Mouse (Mus musculus): Measurements from ENCODE around the gene Cdkn2c. TPM values are rescaled to one million over a fixed set of nuclear protein-coding genes. Genes with fewer than 3 reads are reported as not detected.

Gene Cdkn2c
- polyA plus RNA-seq, 1 experiment from 2014 or later = 5.5 TPM

DNA sequence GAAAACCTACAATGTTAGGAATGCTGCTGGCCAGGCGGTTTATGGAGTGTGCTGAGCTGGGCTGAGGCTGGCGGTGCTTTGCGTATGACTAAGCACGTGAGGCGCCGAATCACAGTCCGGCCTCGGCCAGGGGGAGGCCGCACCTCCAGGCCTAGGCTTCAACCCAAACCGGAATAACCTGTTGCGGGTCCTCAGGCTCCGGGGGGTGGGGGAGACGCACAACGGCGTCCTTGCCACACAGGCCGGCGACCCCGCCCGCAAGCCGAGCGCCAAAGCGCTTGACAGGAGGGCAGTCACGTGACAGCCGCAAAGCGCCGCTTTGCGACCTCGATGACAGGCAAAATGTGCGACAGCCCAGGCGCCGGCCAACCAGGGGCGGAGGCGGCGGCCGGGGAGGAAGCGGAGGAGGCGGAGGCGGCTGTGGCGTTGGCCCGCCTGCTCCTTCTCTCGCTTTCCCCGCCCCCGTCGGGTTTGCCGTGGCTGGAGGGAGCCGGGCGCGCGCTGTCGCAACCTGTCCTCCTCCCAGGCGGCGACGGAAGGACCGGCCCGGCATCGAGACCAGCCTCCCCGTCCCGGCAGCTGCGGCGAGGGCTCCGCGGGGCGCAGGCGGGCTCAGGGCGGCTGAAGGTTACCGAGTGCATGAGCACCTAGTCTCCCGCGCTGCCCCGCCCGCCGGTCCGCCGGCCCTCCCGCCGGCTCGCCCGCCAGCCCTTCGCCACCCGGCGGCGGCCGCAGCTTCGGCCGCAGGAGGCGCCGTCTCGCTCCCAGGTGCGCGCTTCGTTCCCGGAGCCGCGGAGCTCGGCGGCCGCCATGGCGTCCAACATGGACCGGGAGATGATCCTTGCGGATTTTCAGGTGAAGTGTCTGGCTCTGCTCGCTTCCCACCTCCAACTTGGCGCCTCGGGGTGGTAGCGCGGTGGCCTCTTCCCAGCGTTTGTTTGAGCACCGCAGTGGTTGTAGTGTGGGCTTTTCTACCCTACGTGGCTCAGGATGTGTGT lies 9.5 kb upstream of the Cdkn2c start, which contains the start of gene Faf1:
Gene Faf1 (plus strand): TSS at position 371 of the 998 bp plus-strand sequence.
- Histone ChIP-seq H3K9me3 (replicated peaks; ENCODE audit: control insufficient read depth, low read length) (no peaks in the 10 kb centered on the region), H3K4me3 (ENCODE audit: low read depth, low read length) (peak within 1 kb of the TSS; percentile 85), H3K27me3 (ENCODE audit: control insufficient read depth, insufficient read depth, low read length) (no peaks in the 10 kb centered on the region), H3K4me1 (ENCODE audit: control insufficient read depth, insufficient read depth, low read length) (no peaks in the 10 kb centered on the region), H3K27ac (replicated peaks; ENCODE audit: low read depth, low read length) (peak within 1 kb of the TSS; percentile 88), H3K9ac (replicated peaks; ENCODE audit: low read length) (peak within 1 kb of the TSS; percentile 81), H3K4me2 (ENCODE audit: low read depth, low read length) (peak within 1 kb of the TSS; percentile 57), H3K36me3 (replicated peaks; ENCODE audit: control insufficient read depth, insufficient read depth, low read depth, low read length) (no peaks in the 10 kb centered on the region)
- ATAC-seq (replicated peaks; ENCODE audit: insufficient number of reproducible peaks, low FRiP score, low TSS enrichment, low read depth) (peak; percentile 95), DNase-seq (ENCODE audit: low spot score) (peak; percentile 98)
- WGBS = under 1% methylated on average over 101 of the region's 107 CpGs

DNA sequence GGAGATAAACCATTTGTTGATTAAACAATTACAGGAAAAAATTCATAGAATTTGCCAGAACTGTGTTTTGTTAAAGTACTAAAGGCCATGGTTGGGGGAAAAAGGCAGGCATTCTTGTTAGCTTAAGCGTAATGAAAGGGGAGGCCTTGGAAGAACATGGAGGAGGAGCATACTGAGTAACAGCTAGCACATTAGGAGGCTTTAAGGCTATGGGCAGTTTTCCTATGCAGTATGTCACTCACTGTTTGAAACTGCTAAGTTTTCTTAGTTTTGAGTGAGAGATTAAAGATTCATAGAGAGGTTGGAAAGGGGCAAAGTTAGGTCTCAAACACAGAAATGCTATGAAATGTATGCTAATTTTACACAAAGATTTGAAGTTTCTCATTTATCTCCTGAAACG lies 7.1 kb upstream of the Cdkn2c start:
- DNase-seq (ENCODE audit: low spot score) (no peak), ATAC-seq (replicated peaks; ENCODE audit: insufficient number of reproducible peaks, low FRiP score, low TSS enrichment, low read depth) (no peak)
- no peaks in the 10 kb centered on the region for H3K9me3 ChIP-seq (replicated peaks; ENCODE audit: control insufficient read depth, low read length)
- no peaks in the 10 kb centered on the region for H3K4me1 ChIP-seq (ENCODE audit: control insufficient read depth, insufficient read depth, low read length)
- WGBS = 81% methylated on average over 2 of the region's 2 CpGs
- no peak overlapping the region for H3K4me2 ChIP-seq (ENCODE audit: low read depth, low read length)
- no peaks in the 10 kb centered on the region for H3K36me3 ChIP-seq (replicated peaks; ENCODE audit: control insufficient read depth, insufficient read depth, low read depth, low read length)
- no peak overlapping the region for H3K27ac ChIP-seq (replicated peaks; ENCODE audit: low read depth, low read length)
- no peak overlapping the region for H3K4me3 ChIP-seq (ENCODE audit: low read depth, low read length)
- no peak overlapping the region for H3K9ac ChIP-seq (replicated peaks; ENCODE audit: low read length)
- no peaks in the 10 kb centered on the region for H3K27me3 ChIP-seq (ENCODE audit: control insufficient read depth, insufficient read depth, low read length)

DNA sequence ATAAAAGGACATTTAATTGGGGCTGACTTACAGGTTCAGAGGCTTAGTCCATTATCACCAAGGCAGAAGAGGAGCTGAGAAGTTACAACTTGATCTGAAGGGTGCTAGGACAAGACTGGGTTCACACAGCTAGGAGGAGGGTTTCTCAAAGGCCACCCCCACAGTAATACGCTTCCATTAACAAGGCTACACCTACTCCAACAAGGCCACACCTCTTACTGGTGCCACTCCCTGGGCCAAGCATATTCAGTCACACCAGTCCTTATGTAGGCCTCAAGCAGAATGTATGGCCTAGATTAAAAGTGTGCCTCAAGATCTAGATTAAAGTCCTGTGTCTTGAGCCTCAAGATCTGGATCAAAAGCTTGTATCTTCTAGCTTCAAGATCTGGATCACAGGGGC lies 5.0 kb upstream of the Cdkn2c start:
- no peak overlapping the region for H3K4me2 ChIP-seq (ENCODE audit: low read depth, low read length)
- no peaks in the 10 kb centered on the region for H3K9me3 ChIP-seq (replicated peaks; ENCODE audit: control insufficient read depth, low read length)
- no peaks in the 10 kb centered on the region for H3K36me3 ChIP-seq (replicated peaks; ENCODE audit: control insufficient read depth, insufficient read depth, low read depth, low read length)
- H3K4me3 ChIP-seq (ENCODE audit: low read depth, low read length) = no peak overlapping the region
- ATAC-seq (replicated peaks; ENCODE audit: insufficient number of reproducible peaks, low FRiP score, low TSS enrichment, low read depth) (no peak), DNase-seq (ENCODE audit: low spot score) (no peak)
- no peak overlapping the region for H3K27ac ChIP-seq (replicated peaks; ENCODE audit: low read depth, low read length)
- H3K4me1 ChIP-seq (ENCODE audit: control insufficient read depth, insufficient read depth, low read length) = no peaks in the 10 kb centered on the region
- 75% methylated on average over 1 of the region's 1 CpGs for WGBS
- H3K9ac ChIP-seq (replicated peaks; ENCODE audit: low read length) = no peak overlapping the region
- no peaks in the 10 kb centered on the region for H3K27me3 ChIP-seq (ENCODE audit: control insufficient read depth, insufficient read depth, low read length)

DNA sequence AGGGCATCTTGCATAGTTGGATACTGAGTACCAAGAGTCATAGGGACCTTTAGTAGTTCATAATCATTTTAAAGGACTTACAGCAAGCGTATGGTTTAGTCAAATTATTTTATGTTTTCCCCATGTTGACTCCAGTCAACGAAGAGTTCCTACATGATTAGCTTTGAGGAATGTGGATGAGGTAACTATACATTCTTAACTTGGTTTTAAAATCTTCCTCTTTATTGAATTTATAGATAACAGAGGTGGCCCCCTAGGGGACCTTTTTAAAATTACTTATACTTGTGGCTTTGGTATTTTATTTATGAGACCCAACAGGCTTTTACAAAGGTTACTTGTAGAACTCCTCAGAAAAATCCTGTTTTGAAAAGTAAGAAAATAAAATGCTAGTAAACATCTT lies 3.2 kb upstream of the Cdkn2c start:
- H3K27ac ChIP-seq (replicated peaks; ENCODE audit: low read depth, low read length) = no peak overlapping the region
- no peaks in the 10 kb centered on the region; the same call in 1 of the 2 replicates for H3K27me3 ChIP-seq (ENCODE audit: control insufficient read depth, insufficient read depth, low read length)
- no peak overlapping the region for H3K4me3 ChIP-seq (ENCODE audit: low read depth, low read length)
- ATAC-seq (replicated peaks; ENCODE audit: insufficient number of reproducible peaks, low FRiP score, low TSS enrichment, low read depth) (no peak), DNase-seq (ENCODE audit: low spot score) (no peak)
- H3K9me3 ChIP-seq (replicated peaks; ENCODE audit: control insufficient read depth, low read length) = no peaks in the 10 kb centered on the region
- no peaks in the 10 kb centered on the region for H3K36me3 ChIP-seq (replicated peaks; ENCODE audit: control insufficient read depth, insufficient read depth, low read depth, low read length)
- WGBS = 75% methylated on average over 2 of the region's 2 CpGs
- H3K4me2 ChIP-seq (ENCODE audit: low read depth, low read length) = no peak overlapping the region
- H3K9ac ChIP-seq (replicated peaks; ENCODE audit: low read length) = no peak overlapping the region
- no peaks in the 10 kb centered on the region for H3K4me1 ChIP-seq (ENCODE audit: control insufficient read depth, insufficient read depth, low read length)

DNA sequence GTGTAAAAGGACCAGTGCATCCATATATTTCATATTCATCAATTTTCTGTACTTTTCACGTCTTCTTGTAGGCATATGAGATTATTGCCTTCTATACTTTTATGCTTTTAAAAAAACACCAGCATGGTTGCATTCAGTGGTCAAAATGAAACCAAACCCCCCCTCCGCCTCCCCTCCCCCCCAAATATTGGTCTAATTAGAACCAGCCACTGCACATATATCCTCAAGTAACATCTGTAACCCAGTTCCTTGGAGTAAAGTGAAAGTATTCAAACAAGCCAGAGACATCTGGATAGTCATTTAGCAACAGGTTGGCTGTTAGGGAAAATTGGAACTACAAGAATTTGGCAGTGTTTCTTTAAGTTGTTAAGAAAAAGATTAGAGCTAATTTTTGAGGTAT lies 529 bp upstream of the Cdkn2c start:
- DNase-seq (ENCODE audit: low spot score) = peak; percentile 40
- Histone ChIP-seq H3K4me3 (ENCODE audit: low read depth, low read length) (no peak overlapping the region), H3K36me3 (replicated peaks; ENCODE audit: control insufficient read depth, insufficient read depth, low read depth, low read length) (no peaks in the 10 kb centered on the region), H3K27me3 (ENCODE audit: control insufficient read depth, insufficient read depth, low read length) (peaks cover 8% of the 10 kb centered on the region), H3K27ac (replicated peaks; ENCODE audit: low read depth, low read length) (no peak overlapping the region), H3K4me1 (ENCODE audit: control insufficient read depth, insufficient read depth, low read length) (no peaks in the 10 kb centered on the region), H3K4me2 (ENCODE audit: low read depth, low read length) (no peak overlapping the region; the same call in 1 of the 2 replicates), H3K9me3 (replicated peaks; ENCODE audit: control insufficient read depth, low read length) (no peaks in the 10 kb centered on the region), H3K9ac (replicated peaks; ENCODE audit: low read length) (no peak overlapping the region)
- ATAC-seq (replicated peaks; ENCODE audit: insufficient number of reproducible peaks, low FRiP score, low TSS enrichment, low read depth) = no peak
- 39% methylated on average over 2 of the region's 2 CpGs for WGBS

DNA sequence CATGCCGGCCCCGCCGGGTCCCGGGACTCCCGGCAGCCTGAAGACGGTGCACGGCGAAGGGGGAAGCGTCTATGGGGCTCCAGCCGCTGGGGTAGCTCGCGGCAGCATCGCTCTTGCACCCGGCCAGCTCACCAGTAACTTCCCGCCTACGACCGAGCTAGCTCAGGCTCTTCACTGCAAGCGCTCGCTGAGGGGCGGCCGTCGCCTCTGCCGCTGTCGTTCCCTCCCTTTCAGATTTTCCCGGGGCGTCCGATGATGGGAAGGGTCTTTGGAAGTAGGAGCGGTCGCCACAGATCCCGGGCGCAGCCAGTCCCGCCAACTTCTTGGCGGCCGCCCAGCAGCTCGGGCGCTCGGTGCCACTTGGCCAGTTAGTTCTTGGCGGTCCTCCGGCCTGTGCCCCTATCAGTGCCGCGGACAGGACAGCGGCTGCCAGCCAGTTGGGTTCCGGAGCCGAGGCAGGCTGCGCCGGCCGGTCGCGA lies 968 bp downstream of the Cdkn2c start:
- Histone ChIP-seq H3K4me1 (ENCODE audit: control insufficient read depth, insufficient read depth, low read length) (no peaks in the 10 kb centered on the region), H3K9me3 (replicated peaks; ENCODE audit: control insufficient read depth, low read length) (no peaks in the 10 kb centered on the region), H3K4me2 (ENCODE audit: low read depth, low read length) (peak overlapping the region; percentile 89), H3K36me3 (replicated peaks; ENCODE audit: control insufficient read depth, insufficient read depth, low read depth, low read length) (no peaks in the 10 kb centered on the region), H3K27me3 (ENCODE audit: control insufficient read depth, insufficient read depth, low read length) (peaks cover 15% of the 10 kb centered on the region), H3K9ac (replicated peaks; ENCODE audit: low read length) (peak overlapping the region; percentile 60), H3K27ac (replicated peaks; ENCODE audit: low read depth, low read length) (0 out of 2 replicates have a peak overlapping the region, but pooled peaks have one; percentile 8), H3K4me3 (ENCODE audit: low read depth, low read length) (peak overlapping the region; percentile 59)
- DNase-seq (ENCODE audit: low spot score) (peak; percentile 40), ATAC-seq (replicated peaks; ENCODE audit: insufficient number of reproducible peaks, low FRiP score, low TSS enrichment, low read depth) (peak; percentile 66)
- 0% methylated on average over 45 of the region's 49 CpGs for WGBS

DNA sequence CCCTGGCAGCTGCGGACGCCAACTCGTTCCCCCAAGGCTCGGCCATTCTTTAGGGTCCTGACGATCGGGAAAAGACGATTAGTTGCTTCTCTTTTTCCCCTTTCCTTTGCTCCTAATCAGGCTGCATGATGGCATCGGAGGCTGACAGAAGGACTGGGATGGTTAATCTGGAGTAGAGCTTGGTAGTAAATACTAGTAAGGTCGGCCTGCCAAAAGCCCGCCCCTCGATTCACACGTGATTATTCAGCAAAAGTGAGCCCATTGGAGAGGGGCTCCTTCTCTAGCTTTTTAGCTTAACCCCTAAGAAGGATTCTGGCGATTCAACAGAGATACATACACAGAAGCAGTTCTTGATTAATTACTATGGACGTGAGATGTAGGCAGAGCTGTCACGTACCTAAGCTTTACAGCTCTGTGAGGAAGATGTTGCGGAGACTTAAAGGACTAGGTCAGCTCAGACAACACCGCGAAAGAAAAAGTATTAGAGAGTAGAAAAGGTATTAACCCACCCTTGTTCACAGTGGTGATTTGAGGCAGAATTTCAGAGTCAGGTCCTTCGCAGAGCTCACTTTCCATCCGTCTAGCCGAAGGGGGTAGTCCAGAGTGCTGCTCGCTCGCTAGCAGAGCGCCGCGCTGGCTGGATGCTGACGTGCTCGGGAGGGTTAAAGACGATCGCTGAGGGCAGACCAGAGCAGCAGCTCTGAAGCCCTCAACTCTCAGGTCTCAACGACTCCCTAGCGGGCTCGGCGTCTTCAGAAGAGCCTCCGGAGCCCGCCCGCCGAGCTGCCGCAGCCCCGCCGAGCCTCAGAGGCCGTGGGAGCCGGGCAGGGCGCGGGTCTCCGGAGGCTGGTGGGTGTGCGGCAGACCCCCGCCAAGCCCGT lies 1.6 kb downstream of the Cdkn2c start:
- Histone ChIP-seq H3K9me3 (replicated peaks; ENCODE audit: control insufficient read depth, low read length) (no peaks in the 10 kb centered on the region), H3K27me3 (ENCODE audit: control insufficient read depth, insufficient read depth, low read length) (peaks cover 16% of the 10 kb centered on the region), H3K36me3 (replicated peaks; ENCODE audit: control insufficient read depth, insufficient read depth, low read depth, low read length) (no peaks in the 10 kb centered on the region), H3K9ac (replicated peaks; ENCODE audit: low read length) (peak overlapping the region; percentile 60), H3K27ac (replicated peaks; ENCODE audit: low read depth, low read length) (0 out of 2 replicates have a peak overlapping the region, but pooled peaks have one; percentile 8), H3K4me2 (ENCODE audit: low read depth, low read length) (peak overlapping the region; percentile 89), H3K4me1 (ENCODE audit: control insufficient read depth, insufficient read depth, low read length) (no peaks in the 10 kb centered on the region), H3K4me3 (ENCODE audit: low read depth, low read length) (peak overlapping the region; percentile 59)
- ATAC-seq (replicated peaks; ENCODE audit: insufficient number of reproducible peaks, low FRiP score, low TSS enrichment, low read depth) = peak; percentile 56; the same call in 1 of the 2 replicates
- WGBS = under 1% methylated on average over 45 of the region's 49 CpGs
- DNase-seq (ENCODE audit: low spot score) = peak; percentile 55
